Mouse (Mus musculus): ENCODE data around the gene Kcnj9.

GRCm38 (mm10) chr1:172283073-172283472 lies 46.0 kb downstream of the Kcnj9 start:
- TF ChIP-seq POLR2A (IDR thresholded peaks at IDR 0.05; ENCODE audit: borderline replicate concordance, insufficient read depth, low read length): no peak
- TF ChIP-seq CTCF (IDR thresholded peaks at IDR 0.05; ENCODE audit: borderline replicate concordance, insufficient read depth, low read depth, low read length): no peak
